In the genomic region with DNA sequence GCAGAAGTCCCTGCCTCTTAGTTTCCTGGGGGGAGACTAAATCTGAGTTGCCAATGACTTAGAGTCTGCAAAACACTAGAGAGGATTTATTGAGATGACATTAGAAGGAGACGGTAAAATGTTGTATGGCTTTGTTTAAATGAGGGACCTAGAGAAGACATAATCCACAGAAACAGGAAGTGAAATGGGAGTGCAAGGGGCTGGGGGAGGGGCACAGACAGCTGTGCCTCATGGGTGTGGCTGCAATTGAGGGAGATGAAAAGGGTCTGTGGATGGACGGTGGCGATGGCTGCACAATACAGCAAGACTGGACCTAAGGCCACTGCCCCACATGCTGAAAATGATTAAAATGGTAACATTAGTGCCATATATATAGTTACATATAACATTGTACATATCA, we compare ENCODE assay signal across 8 mouse cellular contexts. TPM values are rescaled to one million over a fixed set of nuclear protein-coding genes. Genes with fewer than 3 reads are reported as not detected.
DNase-seq lines count a peak whose midpoint lies in the region; ATAC-seq lines count a peak whose summit lies in the region.
"Had no signal": no experiment of that assay in that cellular context is flagged by ENCODE, and none has a peak within 500 bp of the region (broad histone marks: within the 10 kb centered on the region; RNA-seq: fewer than 3 reads in every experiment).

No protein-coding gene starts in this region.

- peak; percentile 48 to 62 for DNase-seq in spleen, adult 18-20 months
- DNase-seq in spleen, adult 12 weeks (ENCODE audit: low spot score) = no peak
- DNase-seq in induced T-regulatory cell, adult 2 months (ENCODE audit: low read depth) = peak; percentile 18
- no peak for DNase-seq in ovary, postnatal 36 days (ENCODE audit: low spot score)
- DNase-seq in adipocyte (ENCODE audit: low spot score) = no peak
- no peak for DNase-seq in urinary bladder, postnatal 36 days (ENCODE audit: low spot score in 2 of 2)
- DNase-seq: kidney, adult 11 months had no signal

- 0 out of 2 replicates have a peak, but pooled peaks have one; percentile 41 for ATAC-seq in monocyte, adult 5-6 weeks (replicated peaks; ENCODE audit: insufficient number of reproducible peaks, low FRiP score, low TSS enrichment, poor library complexity, severe bottlenecking)

RNA-seq across cellular contexts. Expression of a gene that starts 56.7 kb away (rescaled TPM):
- not detected in 3 replicates for total RNA-seq in monocyte, adult 5-6 weeks (2017)

Comparison
In these comparisons a context has a peak if more than half of its experiments do, and no peak if none do; other contexts are left out.
1. DNase-seq: peak in spleen, adult 18-20 months (2 of 2) and induced T-regulatory cell, adult 2 months (single experiment); none in spleen, adult 12 weeks (single experiment), ovary, postnatal 36 days (single experiment), adipocyte (single experiment) and urinary bladder, postnatal 36 days (0 of 2).